Comparison of ENCODE assay signal across 8 mouse cellular contexts in the genomic region with DNA sequence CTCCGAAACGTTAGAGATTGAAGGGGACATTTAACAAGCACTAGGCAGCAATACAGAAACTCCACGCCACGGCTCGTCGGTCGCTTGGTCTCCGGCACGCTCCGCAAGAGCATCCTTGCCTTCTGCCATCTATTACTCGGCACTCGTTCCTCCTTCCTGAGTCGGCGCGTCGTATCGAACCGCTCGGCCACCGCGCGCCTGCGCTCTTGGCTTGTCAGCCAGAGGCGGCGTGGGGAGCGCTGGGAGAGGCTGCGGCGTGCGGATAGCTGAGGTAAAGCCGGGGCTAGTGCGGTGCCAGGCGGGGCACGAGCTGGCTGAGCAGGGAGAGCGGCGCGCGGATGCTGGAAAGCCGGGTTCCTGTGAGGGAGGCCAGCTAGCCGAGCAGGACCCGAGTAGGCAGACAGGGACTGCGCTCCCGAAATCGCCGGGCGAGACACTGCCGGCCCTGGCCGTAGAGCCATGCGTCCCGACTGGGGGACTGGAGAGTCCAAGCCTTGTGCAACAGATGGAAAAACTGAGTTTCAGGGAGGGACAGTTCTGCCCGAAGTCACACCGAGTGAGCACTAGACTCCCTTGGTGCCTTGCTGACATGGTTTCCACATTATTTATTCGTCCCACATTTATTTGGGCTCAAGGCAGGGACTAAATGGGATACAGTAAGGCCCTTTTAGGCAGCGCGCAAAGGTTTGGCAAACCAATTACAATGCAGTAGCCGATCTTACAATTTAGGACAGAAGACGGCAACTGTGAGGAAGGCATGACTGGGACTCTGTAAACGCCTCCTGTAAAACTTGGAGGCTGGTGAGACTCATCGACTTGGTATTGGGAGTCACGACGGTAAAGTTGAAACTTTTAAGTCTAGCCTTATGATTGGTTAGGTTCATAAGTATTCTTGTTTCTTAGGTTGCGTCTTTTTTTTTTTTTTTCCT. TPM values are rescaled to one million over a fixed set of nuclear protein-coding genes. Genes with fewer than 3 reads are reported as not detected.
A peak's percentile ranks its signal among the peaks of the same experiment; 100 is the strongest.
DNase-seq lines count a peak whose midpoint lies in the region; ATAC-seq and TF ChIP-seq lines count a peak whose summit lies in the region.

Gene Eif2b3, plus strand, starts transcription at position 197 of the 929 bp plus-strand sequence.

- 1% methylated on average over 61 of the region's 61 CpGs for WGBS in heart, embryonic 10.5 days
- under 1% methylated on average over 61 of the region's 61 CpGs for WGBS in kidney, embryonic 16.5 days
- under 1% methylated on average over 61 of the region's 61 CpGs for WGBS in liver, adult 2 months

- TF ChIP-seq POLR2A in bone marrow macrophage, adult 2 months (IDR thresholded peaks at IDR 0.05; ENCODE audit: borderline replicate concordance, low read depth, low read length) = no peak; the same call in 1 of the 2 replicates
- no peak; the same call in none of the 2 replicates for TF ChIP-seq POLR2A in embryonic fibroblast, embryonic 13.5 days (IDR thresholded peaks at IDR 0.05; ENCODE audit: low read depth, low read length)
- peak; percentile 65; the same call in 1 of the 2 replicates for TF ChIP-seq POLR2A in liver, adult 2 months (IDR thresholded peaks at IDR 0.05; ENCODE audit: extremely low read depth, insufficient read depth, low read length)
- peak; percentile 93 for TF ChIP-seq POLR2A in myocyte (IDR thresholded peaks at IDR 0.05; ENCODE audit: insufficient read length, low read depth)

- 0 out of 2 replicates have a peak, but pooled peaks cover 4% of the 10 kb centered on the region for H3K79me2 ChIP-seq in liver, adult 2 months (ENCODE audit: control insufficient read depth, insufficient read depth, low read length)
- peaks cover 11% of the 10 kb centered on the region for H3K79me2 ChIP-seq in myocyte (ENCODE audit: control insufficient read depth, insufficient read depth)

- H3K27me3 ChIP-seq in heart, embryonic 10.5 days (ENCODE audit: insufficient read depth, poor library complexity, severe bottlenecking) = no peaks in the 10 kb centered on the region
- no peaks in the 10 kb centered on the region for H3K27me3 ChIP-seq in kidney, embryonic 16.5 days (ENCODE audit: insufficient read depth, low read length)
- no peaks in the 10 kb centered on the region for H3K27me3 ChIP-seq in liver, adult 2 months (ENCODE audit: control insufficient read depth, insufficient read depth, low read length)
- no peaks in the 10 kb centered on the region for H3K27me3 ChIP-seq in myocyte (ENCODE audit: control insufficient read depth, insufficient read depth, insufficient read length)
- H3K27me3 ChIP-seq in splenic B cell, adult 2 months (ENCODE audit: control insufficient read depth, insufficient read depth, low read length, poor library complexity, severe bottlenecking) = no peaks in the 10 kb centered on the region

- peak within 1 kb of the TSS; percentile 90 for H3K9ac ChIP-seq in kidney, embryonic 16.5 days (replicated peaks; ENCODE audit: low read length)
- H3K9ac ChIP-seq in liver, adult 2 months (ENCODE audit: low read depth, low read length) = peak within 1 kb of the TSS; percentile 92

- DNase-seq in A20 (ENCODE audit: low read depth, low spot score) = peak; percentile 94
- DNase-seq in heart, embryonic 10.5 days (ENCODE audit: low spot score) = peak; percentile 96
- peak; percentile 81 for DNase-seq in liver, adult 2 months (ENCODE audit: extremely low read depth, low read depth, low spot score)
- peak; percentile 91 for DNase-seq in splenic B cell, adult 2 months (ENCODE audit: low read depth, low spot score)

- peaks cover 5% of the 10 kb centered on the region; the same call in 1 of the 2 replicates for H3K4me1 ChIP-seq in bone marrow macrophage, adult 2 months (ENCODE audit: control insufficient read depth, insufficient read depth, low read length)
- H3K4me1 ChIP-seq in embryonic fibroblast, embryonic 13.5 days (ENCODE audit: control insufficient read depth, insufficient read depth, low read length) = peaks cover 4% of the 10 kb centered on the region; the same call in 1 of the 2 replicates
- H3K4me1 ChIP-seq in heart, embryonic 10.5 days = peaks cover 8% of the 10 kb centered on the region
- H3K4me1 ChIP-seq in kidney, embryonic 16.5 days (ENCODE audit: insufficient read depth, low read length) = peaks cover 10% of the 10 kb centered on the region
- 0 out of 2 replicates have a peak, but pooled peaks cover 3% of the 10 kb centered on the region for H3K4me1 ChIP-seq in liver, adult 2 months (ENCODE audit: control insufficient read depth, insufficient read depth, low read length)

- no peaks in the 10 kb centered on the region for H3K9me3 ChIP-seq in heart, embryonic 10.5 days
- H3K9me3 ChIP-seq in kidney, embryonic 16.5 days (ENCODE audit: low read length) = no peaks in the 10 kb centered on the region

- peak within 1 kb of the TSS; percentile 97 for H3ac ChIP-seq in myocyte (ENCODE audit: control insufficient read depth, insufficient read length)

- peak within 1 kb of the TSS; percentile 73 for H3K4me2 ChIP-seq in kidney, embryonic 16.5 days (replicated peaks; ENCODE audit: low read depth, low read length)
- H3K4me2 ChIP-seq in myocyte (ENCODE audit: low read depth) = peak within 1 kb of the TSS; percentile 79

- H3K36me3 ChIP-seq in heart, embryonic 10.5 days = peaks cover 21% of the 10 kb centered on the region
- peaks cover 10% of the 10 kb centered on the region; the same call in 1 of the 2 replicates for H3K36me3 ChIP-seq in kidney, embryonic 16.5 days (ENCODE audit: insufficient read depth, low read length)
- H3K36me3 ChIP-seq in liver, adult 2 months (ENCODE audit: control insufficient read depth, insufficient read depth, low read length) = peaks cover 12% of the 10 kb centered on the region; the same call in 1 of the 2 replicates
- H3K36me3 ChIP-seq in myocyte (ENCODE audit: control insufficient read depth, insufficient read depth) = peaks cover 14% of the 10 kb centered on the region
- H3K36me3 ChIP-seq in splenic B cell, adult 2 months (ENCODE audit: control insufficient read depth, insufficient read depth, low read length, poor library complexity, severe bottlenecking) = 0 out of 2 replicates have a peak, but pooled peaks cover 3% of the 10 kb centered on the region

- H3K4me3 ChIP-seq in bone marrow macrophage, adult 2 months (ENCODE audit: insufficient read depth, low read length) = peak within 1 kb of the TSS; percentile 91
- H3K4me3 ChIP-seq in embryonic fibroblast, embryonic 13.5 days (ENCODE audit: insufficient read depth, low read length) = peak within 1 kb of the TSS; percentile 76
- peak within 1 kb of the TSS; percentile 95 for H3K4me3 ChIP-seq in heart, embryonic 10.5 days
- peak within 1 kb of the TSS; percentile 90 for H3K4me3 ChIP-seq in kidney, embryonic 16.5 days (ENCODE audit: low read length)
- peak within 1 kb of the TSS; percentile 94 for H3K4me3 ChIP-seq in liver, adult 2 months (ENCODE audit: insufficient read depth, low read depth, low read length)
- peak within 1 kb of the TSS; percentile 76 for H3K4me3 ChIP-seq in myocyte

- 0 out of 2 replicates have a peak within 1 kb of the TSS, but pooled peaks have one; percentile 23 for H3K27ac ChIP-seq in bone marrow macrophage, adult 2 months (ENCODE audit: insufficient read depth, low read depth, low read length)
- peak within 1 kb of the TSS; percentile 19 for H3K27ac ChIP-seq in embryonic fibroblast, embryonic 13.5 days (ENCODE audit: insufficient read depth, low read length)
- H3K27ac ChIP-seq in heart, embryonic 10.5 days = peak within 1 kb of the TSS; percentile 91
- H3K27ac ChIP-seq in kidney, embryonic 16.5 days (ENCODE audit: low read length) = no peak within 1 kb of the TSS
- H3K27ac ChIP-seq in liver, adult 2 months (replicated peaks; ENCODE audit: insufficient read depth, low read depth, low read length) = peak within 1 kb of the TSS; percentile 58

- ATAC-seq in kidney, embryonic 16.5 days (ENCODE audit: low FRiP score, low TSS enrichment) = peak; percentile 97

- no peak for TF ChIP-seq CTCF in bone marrow macrophage, adult 2 months (IDR thresholded peaks at IDR 0.05; ENCODE audit: low read depth, low read length)
- TF ChIP-seq CTCF in embryonic fibroblast, embryonic 13.5 days (IDR thresholded peaks at IDR 0.05; ENCODE audit: borderline replicate concordance, insufficient read depth, low read length) = no peak
- 0 out of 2 replicates have a peak, but pooled peaks have one; percentile 5 for TF ChIP-seq CTCF in liver, adult 2 months (IDR thresholded peaks at IDR 0.05; ENCODE audit: low read depth, low read length)

TF ChIP-seq in myocyte, 11 proteins besides CTCF, POLR2A, EP300 and RAD21:
- TF ChIP-seq MAX (IDR thresholded peaks at IDR 0.05; ENCODE audit: low read depth) (no peak), SRF (IDR thresholded peaks at IDR 0.05; ENCODE audit: control insufficient read depth, insufficient read length, low read depth) (peak; percentile 81), TCF3 (IDR thresholded peaks at IDR 0.05; ENCODE audit: insufficient read length, low read depth) (no peak), MYOG (IDR thresholded peaks at IDR 0.05; ENCODE audit: control insufficient read depth in 1 of 3, insufficient read depth in 1 of 3, insufficient read length in 2 of 3, low read depth in 2 of 3) (peak in 1 of 3 experiments; percentile 43), POLR2AphosphoS2 (IDR thresholded peaks at IDR 0.05; ENCODE audit: insufficient read length, low read depth) (peak; percentile 90)

RNA-seq across cellular contexts. Expression of gene Eif2b3, which starts in this region (rescaled TPM):
- 8.1 and 8.5 TPM in 2 replicates for polyA plus RNA-seq in bone marrow macrophage, adult 2 months (2012; ENCODE audit: insufficient read depth, insufficient read length, missing spikeins)
- polyA plus RNA-seq in embryonic fibroblast, embryonic 13.5 days (2011; ENCODE audit: insufficient read length, low read depth, missing spikeins) = 34.1 and 37.9 TPM in 2 replicates
- 40.6 and 54.8 TPM in 2 replicates for polyA plus RNA-seq in heart, embryonic 10.5 days (2016; fragmentation: Nextera tagmentation; extraction: Ambion mirVana)
- polyA plus RNA-seq in kidney, embryonic 16.5 days (2015; fragmentation: Nextera tagmentation; extraction: Ambion mirVana) = 45.2 and 45.8 TPM in 2 replicates
- 8.0 and 9.5 TPM in 2 replicates for total RNA-seq in liver, adult 2 months (2014; rRNA removed)
- 3.9 and 4.5 TPM in 2 replicates for polyA plus RNA-seq in liver, adult 2 months (2012; rRNA removed)
- 36.3 TPM for polyA plus RNA-seq in myocyte (2012; fragmentation: generic; extraction: Trizol)

Comparison
In these comparisons a context has a peak if more than half of its experiments do, and no peak if none do; other contexts are left out.
1. POLR2A ChIP-seq: peak in liver, adult 2 months (single experiment) and myocyte (single experiment); none in bone marrow macrophage, adult 2 months (single experiment) and embryonic fibroblast, embryonic 13.5 days (single experiment).
2. Peak in every context shown above with its lines, with median percentiles within 50 percentile points of each other: DNase-seq and H3K4me3 ChIP-seq.